8 mouse cellular contexts compared by ENCODE assay signal in genomic region chr13:96388042-96388888, GRCm38 (mm10). TPM values are rescaled to one million over a fixed set of nuclear protein-coding genes. Genes with fewer than 3 reads are reported as not detected.
DNase-seq lines count a peak whose midpoint lies in the region; ATAC-seq and TF ChIP-seq lines count a peak whose summit lies in the region.

Poc5 (plus strand) TSS chr13:96388294.

- H3K4me3 ChIP-seq in cortical plate, adult 2 months (ENCODE audit: insufficient read depth, low read length), result peak within 1 kb of the TSS; percentile 77
- peak within 1 kb of the TSS; percentile 95 for H3K4me3 ChIP-seq in megakaryocyte, embryonic 14.5 days (replicated peaks)

- peak; percentile 77; the same call in 1 of the 2 replicates for TF ChIP-seq POLR2A in cortical plate, adult 2 months (IDR thresholded peaks at IDR 0.05; ENCODE audit: extremely low read depth, insufficient read depth, low read length)

- peaks cover 33% of the 10 kb centered on the region for H3K36me3 ChIP-seq in megakaryocyte, embryonic 14.5 days (replicated peaks; ENCODE audit: low read length)

- H3K27me3 ChIP-seq in megakaryocyte, embryonic 14.5 days (replicated peaks), result no peaks in the 10 kb centered on the region

- ATAC-seq in activated CD4-positive, CD25-positive, alpha-beta regulatory T cell, adult 4 months, result peak; percentile 97

- peak; percentile 96 to 98 for DNase-seq in gastrocnemius, adult 8-10 months (ENCODE audit: low spot score in 2 of 2)
- DNase-seq in hindlimb bud, embryonic 11.5 days (ENCODE audit: extremely low spot score, low read depth, low spot score), result peak; percentile 100
- DNase-seq in left cerebral cortex, adult 8-10 months (ENCODE audit: low spot score in 2 of 2), result peak; percentile 98 to 100
- peak; percentile 99 for DNase-seq in right cerebral cortex, postnatal 10 days (ENCODE audit: low spot score in 2 of 2)
- peak; percentile 98 for DNase-seq in urinary bladder, postnatal 25 days (ENCODE audit: low spot score)

- H3K9me3 ChIP-seq in megakaryocyte, embryonic 14.5 days, result peaks cover 10% of the 10 kb centered on the region

- H3K27ac ChIP-seq in cortical plate, adult 2 months (ENCODE audit: insufficient read depth, low read length), result no peak within 1 kb of the TSS

- no peaks in the 10 kb centered on the region for H3K4me1 ChIP-seq in cortical plate, adult 2 months (ENCODE audit: control insufficient read depth, insufficient read depth, low read length)
- H3K4me1 ChIP-seq in megakaryocyte, embryonic 14.5 days, result peaks cover 17% of the 10 kb centered on the region

- no peak for TF ChIP-seq CTCF in cortical plate, adult 2 months (IDR thresholded peaks at IDR 0.05; ENCODE audit: extremely low read depth, insufficient read depth, low read length)

RNA-seq across cellular contexts. Expression of gene Poc5, which starts in this region (rescaled TPM):
- 10 to 100 TPM in 1 of 2 experiments, 1 to 10 TPM in 1; 9.6 to 12.0 TPM for polyA plus RNA-seq in activated CD4-positive, CD25-positive, alpha-beta regulatory T cell, adult 4 months (2017; shearing (Covaris generic))
- 17.0 and 17.4 TPM in 2 replicates for polyA plus RNA-seq in cortical plate, adult 2 months (2012; rRNA removed)
- total RNA-seq in gastrocnemius, adult 8-10 months (2022), result 1 to 10 TPM; 5.3 to 6.9 (median 6.1) TPM
- total RNA-seq in left cerebral cortex, adult 8-10 months (2022), result 10 to 100 TPM; 30.6 to 38.3 (median 34.1) TPM
- 0.41 and 0.72 TPM in 2 replicates for polyA plus RNA-seq in megakaryocyte, embryonic 14.5 days (2012; ENCODE audit: insufficient read depth, low replicate concordance)

Comparison
In these comparisons a context has a peak if more than half of its experiments do, and no peak if none do; other contexts are left out.
1. RNA of gene Poc5 (total RNA-seq): 30.6 to 38.3 TPM in left cerebral cortex, adult 8-10 months; 5.3 to 6.9 TPM in gastrocnemius, adult 8-10 months; every median in the first group is over 4 times any median in the second.
2. Peak in every context shown above with its lines, with median percentiles within 50 percentile points of each other: DNase-seq.